Mouse (Mus musculus) stomach, embryonic 14.5 days (tissue): ENCODE results near the gene Cd200. TPM values are rescaled to one million over a fixed set of nuclear protein-coding genes. Genes with fewer than 3 reads are reported as not detected.
"Not testable (repeated sequence)": the region's sequence is repeated elsewhere in the genome, so short reads cannot be mapped to it uniquely, and the experiment has no call there.

Source experiments
- ATAC-seq: fragments of 200-750 bp; cut with Nextera tagmentation; 2 replicates; pipeline ENCODE4 v1.8.0; 2017; ENCODE audit warnings: low read depth, moderate TSS enrichment; ENCODE audit not compliant: insufficient number of reproducible peaks, insufficient read depth, low FRiP score
- H3K27ac ChIP-seq: fragments of 300-500 bp; sonication (generic); 2 replicates; pipeline ENCODE4 v1.5.1; 2014; ENCODE audit warnings: mild to moderate bottlenecking, low read length, moderate library complexity, mixed read lengths
- H3K27me3 ChIP-seq: fragments of 300-500 bp; sonication (generic); 2 replicates; pipeline ENCODE4 v1.6.1; 2014; ENCODE audit warnings: low read length, control low read depth, mixed read lengths; ENCODE audit not compliant: control insufficient read depth, insufficient read depth
- H3K36me3 ChIP-seq: fragments of 300-500 bp; sonication (generic); 2 replicates; pipeline ENCODE4 v1.6.1; 2014; ENCODE audit warnings: mild to moderate bottlenecking, control low read depth, low read length, moderate library complexity, mixed read lengths; ENCODE audit not compliant: control insufficient read depth, insufficient read depth
- H3K4me1 ChIP-seq: fragments of 300-500 bp; sonication (generic); 2 replicates; pipeline ENCODE4 v1.6.1; 2014; ENCODE audit warnings: low read length, control low read depth, mixed read lengths; ENCODE audit not compliant: control insufficient read depth, insufficient read depth
- H3K4me2 ChIP-seq: fragments of 300-500 bp; sonication (generic); replicated peaks from 2 replicates; pipeline ENCODE4 v1.6.1; 2014; ENCODE audit warnings: low read depth, low read length, control low read depth
- H3K4me3 ChIP-seq: fragments of 300-500 bp; sonication (generic); 2 replicates; pipeline ENCODE4 v1.5.1; 2014; ENCODE audit warnings: low read depth, low read length, control low read depth
- H3K9ac ChIP-seq: fragments of 300-500 bp; sonication (generic); replicated peaks from 2 replicates; pipeline ENCODE4 v1.6.1; 2014; ENCODE audit warnings: low read depth, mild to moderate bottlenecking, control low read depth, low read length, moderate library complexity, mixed read lengths
- H3K9me3 ChIP-seq: fragments of 300-500 bp; sonication (generic); 2 replicates; pipeline ENCODE4 v1.6.1; 2016; ENCODE audit warnings: low read depth, low read length, control low read depth; ENCODE audit not compliant: control insufficient read depth
- WGBS: fragments of 180-500 bp; shearing (Covaris S2); extraction: QIAGEN DNeasy Blood & Tissue Kit; methylation state at CpG from one replicate; pipeline ENCODE4 v1.1.7; 2014; 5-methylcytosine and 5-hydroxymethylcytosine counted together
- polyA plus RNA-seq: library from polyadenylated mRNA; unstranded; fragments of >200 nt; fragmentation: Nextera tagmentation; extraction: Ambion mirVana; gene quantifications from 2 replicates; pipeline ENCODE4 v1.2.1, GENCODE M21; 2014

Gene Cd200
- 44.9 and 49.5 TPM in 2 replicates for polyA plus RNA-seq

DNA sequence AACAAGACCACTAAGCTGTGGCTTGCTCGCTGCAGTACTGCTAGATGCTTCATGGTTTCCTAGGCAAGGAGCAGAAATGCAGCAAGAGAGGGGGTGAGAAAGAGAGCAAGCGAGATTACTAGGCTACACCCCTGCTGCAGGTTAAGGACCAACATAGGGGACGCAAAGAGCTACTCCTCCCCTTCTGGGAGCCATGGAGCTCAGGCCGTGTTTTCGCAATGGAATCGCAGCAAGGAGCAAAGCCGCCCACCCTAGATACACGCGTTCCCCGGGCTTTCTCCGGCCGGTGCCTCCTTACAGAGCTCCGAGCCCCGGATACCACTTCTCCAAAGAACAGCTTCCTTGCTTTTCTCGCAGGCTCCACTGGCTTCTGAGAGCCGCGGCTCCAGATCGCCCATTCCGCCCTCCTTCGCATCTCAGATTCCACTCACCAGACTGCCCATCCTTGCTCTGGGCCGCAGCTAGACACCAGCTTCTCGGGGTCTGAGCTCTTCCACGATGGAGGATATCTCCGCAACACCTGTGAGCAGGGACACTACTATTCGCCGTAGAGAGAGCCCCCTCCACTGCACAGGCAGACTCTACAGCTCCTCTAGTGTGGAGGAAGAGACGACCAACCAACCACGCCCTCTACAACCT lies at the start of gene Cd200:
TSS of gene Cd200 (minus strand) at position 629 of the 639 bp plus-strand sequence.
- H3K4me2 ChIP-seq = peak within 1 kb of the TSS; percentile 72
- H3K9ac ChIP-seq = peak within 1 kb of the TSS; percentile 47; the same call in 1 of the 2 replicates
- H3K27ac ChIP-seq = peak within 1 kb of the TSS; percentile 81
- H3K9me3 ChIP-seq = no peaks in the 10 kb centered on the region
- H3K36me3 ChIP-seq = no peaks in the 10 kb centered on the region
- WGBS = under 1% methylated on average over 28 of the region's 28 CpGs
- ATAC-seq = peak; percentile 87
- no peaks in the 10 kb centered on the region for H3K27me3 ChIP-seq
- H3K4me1 ChIP-seq = no peaks in the 10 kb centered on the region
- H3K4me3 ChIP-seq = peak within 1 kb of the TSS; percentile 60

DNA sequence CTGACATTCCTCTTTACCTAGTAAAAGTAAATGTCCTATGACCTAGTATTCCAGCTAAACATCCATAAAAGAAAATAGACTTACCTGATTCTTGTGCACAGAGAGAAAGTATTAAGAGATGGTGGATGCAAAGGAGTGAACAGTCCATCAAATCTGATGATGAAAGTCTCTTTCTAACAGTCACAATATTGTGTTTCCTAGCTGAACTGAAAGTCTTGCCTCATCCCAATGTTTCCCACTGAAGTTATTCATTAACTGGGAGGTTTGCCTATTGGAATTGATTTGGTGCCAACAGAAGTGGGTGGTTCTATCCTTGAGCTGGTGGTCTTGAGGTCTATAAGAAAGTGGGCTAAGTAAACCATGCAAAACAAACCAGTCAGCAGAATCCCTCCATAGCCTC lies 45.9 kb upstream of the Cd200 start:
- H3K36me3 ChIP-seq = no peaks in the 10 kb centered on the region
- ATAC-seq = no peak
- no peaks in the 10 kb centered on the region for H3K9me3 ChIP-seq
- no peak overlapping the region for H3K4me2 ChIP-seq
- H3K4me1 ChIP-seq = no peaks in the 10 kb centered on the region
- no peak overlapping the region for H3K4me3 ChIP-seq
- H3K27ac ChIP-seq = no peak overlapping the region
- H3K27me3 ChIP-seq = no peaks in the 10 kb centered on the region
- H3K9ac ChIP-seq = no peak overlapping the region

DNA sequence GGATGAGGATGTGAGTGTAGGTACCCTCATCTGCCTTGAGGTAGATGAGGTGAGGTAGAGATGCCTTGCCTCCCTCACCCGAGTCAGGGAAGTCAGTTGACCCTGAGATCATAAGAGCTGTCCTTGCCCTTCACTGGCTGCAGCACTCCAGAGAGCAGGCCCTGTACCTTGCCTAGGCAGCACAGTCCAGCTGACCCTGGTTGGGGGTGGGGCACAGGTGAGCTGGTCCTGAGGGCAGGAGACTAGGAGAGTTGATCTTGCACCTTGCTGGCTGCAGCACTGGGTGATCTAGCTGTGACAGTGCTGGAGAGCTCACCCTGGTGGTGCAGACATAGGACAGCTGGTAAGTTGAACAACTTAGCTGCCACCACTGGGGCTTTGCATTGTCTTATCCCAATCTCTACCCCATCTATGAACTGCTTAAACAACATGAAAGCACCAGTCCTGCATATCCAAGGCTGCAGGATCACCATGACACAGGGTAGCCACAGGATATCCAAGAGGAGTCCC lies 28.4 kb upstream of the Cd200 start:
- no peaks in the 10 kb centered on the region for H3K27me3 ChIP-seq
- H3K36me3 ChIP-seq = no peaks in the 10 kb centered on the region
- 77% methylated on average over 1 of the region's 1 CpGs for WGBS
- no peak overlapping the region for H3K4me2 ChIP-seq
- H3K27ac ChIP-seq = no peak overlapping the region
- no peak overlapping the region for H3K4me3 ChIP-seq
- peak; percentile 56; the same call in 1 of the 2 replicates for ATAC-seq
- H3K9me3 ChIP-seq = no peaks in the 10 kb centered on the region
- H3K9ac ChIP-seq = no peak overlapping the region
- H3K4me1 ChIP-seq = no peaks in the 10 kb centered on the region

DNA sequence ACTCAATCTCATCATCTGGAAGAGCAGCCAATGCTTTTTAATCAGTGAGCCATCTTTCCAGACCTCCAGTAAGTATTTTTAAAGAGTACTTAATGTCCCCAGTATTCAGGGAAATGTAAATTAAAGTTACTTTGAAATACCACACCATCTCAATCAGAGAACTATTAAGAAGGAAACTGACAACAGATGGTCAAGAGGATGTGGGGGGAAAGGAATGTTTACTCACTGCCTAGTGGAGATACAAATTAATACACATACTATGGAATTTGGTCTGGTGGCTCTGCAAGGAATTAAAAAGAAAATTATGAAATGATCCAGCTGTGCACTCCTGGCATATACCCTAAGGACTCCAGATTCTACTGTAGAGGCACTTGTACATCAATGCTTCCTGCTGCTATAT lies 26.7 kb upstream of the Cd200 start:
- ATAC-seq = no peak
- no peaks in the 10 kb centered on the region for H3K9me3 ChIP-seq
- no peak overlapping the region for H3K27ac ChIP-seq
- no peaks in the 10 kb centered on the region for H3K27me3 ChIP-seq
- no peak overlapping the region for H3K9ac ChIP-seq
- H3K4me1 ChIP-seq = no peaks in the 10 kb centered on the region
- H3K4me2 ChIP-seq = no peak overlapping the region
- H3K36me3 ChIP-seq = no peaks in the 10 kb centered on the region
- H3K4me3 ChIP-seq = no peak overlapping the region

DNA sequence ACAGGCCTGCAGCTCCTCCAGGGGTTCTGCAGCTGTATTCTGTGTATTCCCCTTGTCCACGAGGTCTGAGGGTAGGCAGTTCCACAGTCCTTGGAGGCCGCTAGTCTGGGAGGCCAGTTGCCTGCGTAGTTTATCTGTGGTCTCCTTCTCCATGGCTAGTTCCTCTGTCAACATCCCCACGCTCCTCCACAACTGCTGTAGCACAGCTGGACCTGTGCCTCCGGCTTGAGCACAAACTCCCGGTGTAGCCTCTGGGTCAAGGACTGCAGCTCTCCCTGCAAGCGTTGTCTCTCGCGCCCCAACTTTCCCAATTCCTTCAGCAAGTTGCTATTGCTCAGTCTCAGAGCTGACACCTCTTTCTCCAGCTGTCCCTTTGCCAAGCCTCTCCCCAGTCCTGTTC lies 18.8 kb upstream of the Cd200 start:
- Histone ChIP-seq H3K36me3 (no peaks in the 10 kb centered on the region), H3K4me3 (no peak overlapping the region), H3K27me3 (no peaks in the 10 kb centered on the region), H3K9me3 (no peaks in the 10 kb centered on the region), H3K4me2 (no peak overlapping the region), H3K4me1 (no peaks in the 10 kb centered on the region), H3K27ac (no peak overlapping the region), H3K9ac (no peak overlapping the region)
- no peak for ATAC-seq
- WGBS = 87% methylated on average over 9 of the region's 9 CpGs

DNA sequence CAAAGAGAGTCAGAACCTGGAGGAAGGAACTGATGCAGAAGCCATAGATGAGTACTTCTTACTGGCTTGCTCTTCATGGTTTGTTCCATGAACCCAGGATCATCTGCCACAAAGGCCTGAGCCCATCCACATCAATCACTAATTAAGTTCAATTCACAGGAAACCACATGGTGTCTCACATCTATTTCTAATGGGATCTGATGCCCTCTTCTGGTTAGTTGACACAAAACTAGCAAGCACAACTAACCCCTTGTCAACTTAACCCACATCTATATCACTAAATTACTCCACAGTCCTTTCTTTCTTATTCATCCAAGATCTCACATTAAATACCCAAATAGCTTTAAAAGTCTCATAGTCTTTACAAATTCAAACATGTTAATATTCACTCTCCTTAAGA lies 4.6 kb upstream of the Cd200 start:
- H3K4me1 ChIP-seq = no peaks in the 10 kb centered on the region
- H3K9me3 ChIP-seq = no peaks in the 10 kb centered on the region
- no peaks in the 10 kb centered on the region for H3K27me3 ChIP-seq
- H3K36me3 ChIP-seq = no peaks in the 10 kb centered on the region
- no peak overlapping the region for H3K4me2 ChIP-seq
- no peak overlapping the region for H3K27ac ChIP-seq
- ATAC-seq = no peak
- no peak overlapping the region for H3K9ac ChIP-seq
- H3K4me3 ChIP-seq = no peak overlapping the region

DNA sequence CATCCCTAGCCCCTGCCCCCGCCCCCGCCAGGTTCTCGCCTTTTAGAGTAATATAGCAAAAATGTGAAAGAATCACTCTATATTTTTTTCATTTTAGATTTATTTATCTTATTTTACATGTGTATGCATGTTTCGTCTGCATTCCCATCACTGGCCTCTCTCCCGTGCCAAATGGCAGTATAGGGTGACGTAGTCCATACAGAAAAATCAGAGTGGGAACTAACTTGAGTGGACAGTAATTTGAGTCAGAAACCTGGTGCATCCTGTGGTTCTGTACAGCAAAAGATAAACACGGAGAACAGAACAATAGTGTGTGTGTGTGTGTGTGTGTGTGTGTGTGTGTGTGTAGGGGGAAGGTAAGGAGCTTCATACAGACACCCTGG lies 202 bp upstream of the Cd200 start:
- Histone ChIP-seq H3K4me3 (peak overlapping the region; percentile 60), H3K4me2 (peak overlapping the region; percentile 72)
- H3K9me3 ChIP-seq, H3K27ac ChIP-seq, H3K27me3 ChIP-seq, H3K9ac ChIP-seq, H3K36me3 ChIP-seq, H3K4me1 ChIP-seq: not testable (repeated sequence)
- peak; percentile 10; the same call in 1 of the 2 replicates for ATAC-seq
- 26% methylated on average over 7 of the region's 7 CpGs for WGBS

DNA sequence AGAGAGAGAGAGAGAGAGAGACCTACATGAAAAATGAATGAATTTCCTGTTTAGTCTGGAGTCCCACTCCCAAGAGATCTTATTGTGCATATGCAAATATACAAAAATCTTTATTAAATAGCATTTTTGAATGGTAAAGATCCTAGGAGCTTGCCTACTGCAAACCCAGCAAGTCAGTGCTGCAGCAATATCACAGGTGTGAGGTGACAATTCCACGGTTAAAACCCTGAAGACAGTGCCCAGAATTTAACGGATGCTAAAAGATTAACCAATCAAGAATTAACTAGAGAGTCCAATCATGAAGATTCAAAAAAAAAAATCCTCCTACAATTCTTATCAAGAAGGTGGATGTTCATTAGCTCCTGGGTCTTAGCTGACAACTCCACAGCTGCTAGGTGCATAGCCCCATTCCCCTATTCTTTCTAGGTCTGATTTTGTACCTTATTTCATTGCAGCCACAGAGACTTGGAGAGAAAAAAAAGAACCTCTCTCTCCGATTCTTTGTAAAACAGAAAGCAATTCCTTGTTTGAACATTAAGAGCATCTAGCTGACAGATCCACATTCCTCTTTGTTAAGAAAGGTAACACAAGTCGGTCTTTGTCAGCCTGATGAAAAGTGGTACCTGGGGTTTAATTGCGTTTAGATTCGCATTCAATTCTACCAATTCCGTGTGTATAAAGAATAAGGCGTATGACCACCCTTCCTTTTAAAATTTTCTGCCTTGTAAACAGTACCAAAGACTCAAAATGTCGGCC lies 1.0 kb downstream of the Cd200 start:
- H3K9me3 ChIP-seq = no peaks in the 10 kb centered on the region
- no peaks in the 10 kb centered on the region for H3K4me1 ChIP-seq
- WGBS = 33% methylated on average over 9 of the region's 9 CpGs
- H3K36me3 ChIP-seq = no peaks in the 10 kb centered on the region
- peak overlapping the region; percentile 81; the same call in 1 of the 2 replicates for H3K27ac ChIP-seq
- H3K9ac ChIP-seq = peak overlapping the region; percentile 47; the same call in 1 of the 2 replicates
- no peak for ATAC-seq
- H3K4me2 ChIP-seq = peak overlapping the region; percentile 72
- H3K4me3 ChIP-seq = peak overlapping the region; percentile 60
- no peaks in the 10 kb centered on the region for H3K27me3 ChIP-seq
